Mouse (Mus musculus) heart, postnatal 0 days (tissue): ENCODE measurements around the gene Mill2.

Source experiments
- CTCF ChIP-seq: IDR thresholded peaks from 2 replicates; pipeline ENCODE4 v1.5.1; 2016; ENCODE audit warnings: antibody characterized with exemption, control low read depth, low read depth
- EP300 ChIP-seq: IDR thresholded peaks from 2 replicates; pipeline ENCODE4 v1.6.1; 2016; ENCODE audit warnings: antibody characterized with exemption, low read depth

GRCm38 (mm10) chr7:18872816-18873215 is 33.0 kb downstream of the Mill2 start:
- no peak for TF ChIP-seq CTCF
- no peak for TF ChIP-seq EP300
